Mouse (Mus musculus): ENCODE measurements at regions not wholly inside any gene's neighbourhood (a gene's known extent, or its start where the extent isn't known, plus 50 kb on each side); places are given as distances from the start of the nearest gene placed in this dataset.

DNA sequence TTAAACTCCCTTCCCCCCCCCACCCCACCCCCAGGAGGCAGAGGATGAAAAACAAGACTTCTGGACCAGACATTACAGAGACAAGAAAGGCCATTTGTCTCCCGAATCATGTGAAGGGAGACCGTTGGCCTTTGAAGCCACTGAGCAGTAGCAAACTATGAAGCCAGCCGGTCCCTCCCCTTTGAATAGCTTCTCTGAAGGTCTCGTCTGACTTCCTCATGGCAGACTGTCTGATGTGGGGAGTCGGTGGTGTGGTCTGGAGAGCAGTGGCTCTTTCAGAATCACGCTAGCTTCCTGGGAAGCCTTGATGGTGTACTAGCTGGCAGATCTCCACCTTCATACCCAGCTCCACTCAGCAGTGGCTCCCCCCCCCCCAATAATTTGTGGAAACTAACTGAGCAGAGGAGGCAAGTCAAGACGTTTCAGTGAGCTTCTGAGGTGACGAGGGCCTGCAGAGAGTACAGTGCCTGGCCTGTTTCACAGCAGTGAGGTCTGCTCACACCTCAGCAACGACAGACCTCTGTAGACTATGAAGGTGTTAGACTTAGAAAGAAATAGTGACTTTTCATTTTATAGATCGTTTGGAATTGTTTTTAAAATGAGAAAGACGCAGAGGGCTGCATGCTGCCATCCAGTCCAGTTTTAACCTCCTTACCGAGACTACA lies 116.9 kb upstream of the Rnaseh2b start:
- no peak for DNase-seq (ENCODE audit: low read depth, low spot score)

DNA sequence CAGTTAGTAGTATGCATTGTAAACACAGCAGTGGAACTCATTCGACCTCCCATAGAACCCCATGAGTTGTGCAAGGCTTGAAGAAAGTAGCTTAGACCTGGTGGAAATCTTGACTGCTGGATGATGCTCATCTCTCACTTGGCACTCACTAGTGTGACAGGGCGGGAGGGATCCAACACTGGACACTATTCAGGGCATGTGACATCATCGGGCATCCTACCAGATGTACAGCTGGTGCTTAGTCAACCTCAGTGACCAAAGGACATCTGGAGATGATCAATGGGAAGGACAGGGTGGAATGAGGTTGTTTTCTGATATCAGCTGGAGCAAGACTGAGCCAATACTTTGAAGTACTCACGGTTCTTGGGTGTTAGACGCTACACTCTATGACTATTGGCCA lies 114.9 kb upstream of the Rnaseh2b start:
- DNase-seq (ENCODE audit: low read depth, low spot score), result no peak

DNA sequence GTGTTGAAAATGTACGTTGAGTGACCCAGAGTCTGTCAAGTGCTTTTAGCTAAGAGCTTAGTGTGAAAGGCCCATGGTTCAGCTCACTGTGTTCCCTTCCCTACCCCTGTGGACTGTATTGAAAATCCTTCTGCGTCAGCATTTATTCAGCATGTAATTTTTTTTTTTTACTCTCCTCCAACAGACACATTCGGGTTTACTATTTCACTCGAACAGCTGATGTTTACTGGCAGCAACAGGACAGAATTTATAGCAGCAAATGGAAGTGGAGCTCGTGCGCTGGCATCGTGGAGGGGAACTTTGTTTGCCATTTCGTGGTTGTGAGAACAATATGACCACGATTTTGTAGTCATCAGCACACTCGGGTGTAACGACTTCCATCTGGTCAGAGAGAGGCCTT lies 105.0 kb upstream of the Rnaseh2b start:
- DNase-seq (ENCODE audit: low read depth, low spot score), result no peak

- no peak for DNase-seq (ENCODE audit: low read depth, low spot score)
Observed at GRCm38 (mm10) chr14:62188147-62188885, 104.1 kb upstream of the Rnaseh2b start.

- DNase-seq (ENCODE audit: low read depth, low spot score), result no peak
Observed at GRCm38 (mm10) chr14:62191624-62192023, 100.8 kb upstream of the Rnaseh2b start.

GRCm38 (mm10) chr14:62192814-62193213 lies 99.6 kb upstream of the Rnaseh2b start:
- no peak for DNase-seq (ENCODE audit: low read depth, low spot score)

DNA sequence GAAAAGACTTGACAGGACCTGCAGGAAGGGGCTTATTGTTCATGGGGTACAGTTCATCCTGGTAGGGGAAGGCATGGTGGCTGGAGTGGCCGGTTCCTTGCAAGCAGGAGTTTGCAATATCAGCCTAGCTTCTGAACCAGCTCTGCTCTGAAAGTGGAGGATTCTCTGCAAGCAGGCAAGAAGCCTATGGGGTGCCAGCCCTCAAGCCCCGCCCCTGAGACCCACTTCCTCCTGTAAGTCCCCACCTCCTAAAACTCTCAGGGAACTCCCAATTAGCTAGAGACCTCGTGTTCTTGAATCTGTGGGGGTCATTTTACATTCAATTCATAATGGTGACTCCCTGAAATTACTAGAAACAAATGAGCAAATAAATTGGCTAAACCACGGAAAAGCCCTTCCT lies 99.0 kb upstream of the Rnaseh2b start:
- no peak for DNase-seq (ENCODE audit: low read depth, low spot score)

DNA sequence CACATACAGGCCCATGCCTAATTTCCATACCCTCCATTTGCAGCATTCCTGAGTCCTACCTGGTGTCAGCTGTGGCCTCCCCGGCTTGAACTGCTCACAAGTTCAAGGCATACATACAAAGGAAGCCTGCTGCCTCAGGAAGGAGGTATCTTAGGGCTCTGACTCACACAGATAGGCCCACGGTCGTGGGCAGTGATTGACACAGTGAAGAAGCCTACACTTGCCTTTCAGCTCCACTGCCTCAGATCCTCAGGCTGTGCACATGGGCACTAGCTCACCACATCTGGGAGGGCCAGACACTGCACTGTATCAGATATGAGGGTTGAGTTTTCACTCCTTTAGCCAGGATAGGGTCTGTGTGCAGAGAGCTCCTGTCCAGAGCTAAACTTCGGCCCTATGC lies 95.6 kb upstream of the Rnaseh2b start:
- no peak for DNase-seq (ENCODE audit: low read depth, low spot score)

DNA sequence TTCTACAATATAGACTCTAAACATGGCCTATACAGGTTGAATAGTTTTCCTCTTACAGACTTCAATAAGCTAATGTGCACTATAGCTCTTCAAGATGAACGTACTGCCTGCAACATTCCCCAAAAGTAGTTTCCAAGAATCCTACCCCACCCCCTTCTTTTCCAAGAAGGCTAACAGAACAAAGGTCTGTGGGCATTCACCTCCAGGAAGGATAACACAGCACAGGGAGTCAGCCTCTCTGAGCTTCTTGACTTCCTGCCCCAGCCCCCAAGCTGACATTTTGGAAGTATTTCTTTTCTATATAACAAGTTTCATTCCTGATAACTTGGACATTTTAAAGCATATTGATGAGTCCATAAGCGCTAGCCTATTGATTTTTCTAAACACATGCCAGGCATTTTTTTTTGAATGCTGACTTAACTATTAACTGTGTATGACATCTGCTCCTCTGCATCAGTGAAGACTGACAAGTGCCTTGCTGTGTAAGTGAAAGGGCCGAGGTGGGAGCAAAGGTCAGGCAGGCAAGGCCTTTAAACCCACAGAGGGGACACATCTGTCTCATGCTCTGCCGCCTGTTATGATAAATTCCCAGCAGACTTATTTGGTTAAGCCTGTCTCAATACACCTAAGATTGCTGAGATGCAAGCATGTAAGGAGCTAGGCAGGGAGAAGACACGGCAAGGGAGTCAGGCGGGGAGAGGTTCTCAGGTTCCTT lies 93.8 kb upstream of the Rnaseh2b start:
- DNase-seq (ENCODE audit: low read depth, low spot score), result no peak

- no peak for DNase-seq (ENCODE audit: low read depth, low spot score)
Observed at GRCm38 (mm10) chr14:62215071-62215470, 77.3 kb upstream of the Rnaseh2b start.

GRCm38 (mm10) chr14:62216995-62217394 lies 75.4 kb upstream of the Rnaseh2b start:
- DNase-seq (ENCODE audit: low read depth, low spot score), result no peak

GRCm38 (mm10) chr14:62217971-62218370 lies 74.4 kb upstream of the Rnaseh2b start:
- no peak for DNase-seq (ENCODE audit: low read depth, low spot score)

- DNase-seq (ENCODE audit: low read depth, low spot score), result no peak
Observed at GRCm38 (mm10) chr14:62218716-62219115, 73.7 kb upstream of the Rnaseh2b start.

- no peak for DNase-seq (ENCODE audit: low read depth, low spot score)
Observed at GRCm38 (mm10) chr14:62220770-62221169, 71.6 kb upstream of the Rnaseh2b start.
